Mouse (Mus musculus): ENCODE measurements around the gene Aatk.

DNA sequence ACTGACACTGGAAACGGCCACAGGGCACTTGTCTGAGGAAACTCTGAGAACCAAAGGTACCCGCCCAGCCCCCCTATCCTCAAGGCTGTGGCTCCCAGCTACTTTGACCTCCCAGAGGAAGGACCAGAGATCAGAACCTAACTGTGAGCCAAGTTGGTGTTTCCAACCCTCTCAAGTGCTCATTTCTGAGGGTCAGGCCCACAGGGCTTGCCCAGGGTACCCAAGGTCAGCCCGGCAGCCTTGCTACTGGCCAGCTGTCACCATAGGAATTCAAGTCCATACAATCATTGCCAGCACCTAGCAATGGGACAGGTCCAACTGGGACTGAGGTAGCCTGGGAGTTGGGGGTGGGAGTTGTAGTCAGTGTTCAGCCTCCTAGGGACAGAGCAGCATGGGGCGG, 43.7 kb upstream of the Aatk start:
- TF ChIP-seq POLR2A (IDR thresholded peaks at IDR 0.05; ENCODE audit: extremely low read depth, insufficient read depth, low read length) = no peak
- TF ChIP-seq CTCF (IDR thresholded peaks at IDR 0.05; ENCODE audit: extremely low read depth, insufficient read depth, low read length) = no peak
